Mouse (Mus musculus): ENCODE measurements around the gene Urad.

GRCm38 (mm10) chr5:147274174-147275141 lies 47.8 kb downstream of the Urad start:
- TF ChIP-seq CTCF (IDR thresholded peaks at IDR 0.05) (no peak), EP300 (IDR thresholded peaks at IDR 0.05) (no peak)
